Mouse (Mus musculus) CH12.LX (cell line): ENCODE measurements around the gene Mrpl16. TPM values are rescaled to one million over a fixed set of nuclear protein-coding genes. Genes with fewer than 3 reads are reported as not detected.

Source experiments
- DNase-seq: peaks from one replicate; pipeline ENCODE4 v3.0.0-alpha.2; 2013; ENCODE audit errors: extremely low read depth
- H3K27ac ChIP-seq: 2 replicates; pipeline ENCODE4 v1.5.1; 2012; ENCODE audit warnings: low read depth, mild to moderate bottlenecking, control low read depth, moderate library complexity; ENCODE audit not compliant: insufficient read depth
- H3K27me3 ChIP-seq: replicated peaks from 2 replicates; pipeline ENCODE3; 2012; ENCODE audit warnings: inconsistent platforms
- H3K36me3 ChIP-seq, 2 experiments: replicated peaks in 1 of 2; 2 replicates each; pipeline versions ENCODE3 to v1.6.1; 2012; ENCODE audit warnings: inconsistent platforms in 1 of 2, low read length in 1 of 2, mild to moderate bottlenecking in 1 of 2, mixed read lengths in 1 of 2, moderate library complexity in 1 of 2; ENCODE audit not compliant: control insufficient read depth in 1 of 2, insufficient read depth in 1 of 2
- H3K4me1 ChIP-seq, 2 experiments: 2 replicates each; pipeline ENCODE4 v1.6.1; 2012; ENCODE audit warnings: inconsistent platforms in 1 of 2, moderate library complexity in 1 of 2; ENCODE audit not compliant: insufficient read depth in 2 of 2, control insufficient read depth in 1 of 2
- H3K4me2 ChIP-seq: 2 replicates; pipeline ENCODE4 v1.6.1; 2012; ENCODE audit warnings: low read depth, mild to moderate bottlenecking, control low read depth; ENCODE audit not compliant: poor library complexity, insufficient read depth, severe bottlenecking
- H3K4me3 ChIP-seq, 3 experiments: fragments of 150-350 bp in 1 of 3; sonication (generic) in 1 of 3; replicated peaks in 1 of 3; 2 replicates each; pipeline versions ENCODE3 to v1.5.1; 2011 to 2012; ENCODE audit warnings: low read depth in 2 of 3, low read length in 2 of 3, mild to moderate bottlenecking in 2 of 3, moderate library complexity in 2 of 3, control low read depth in 1 of 3, improper control_type of control experiment in 1 of 3, inconsistent platforms in 1 of 3, mixed read lengths in 1 of 3; ENCODE audit not compliant: poor library complexity in 1 of 3
- H3K79me2 ChIP-seq: replicated peaks from 2 replicates; pipeline ENCODE4 v1.6.1; 2012; ENCODE audit warnings: mild to moderate bottlenecking, moderate library complexity; ENCODE audit not compliant: control insufficient read depth, poor library complexity, insufficient read depth, severe bottlenecking; ENCODE audit errors: extremely low read depth
- H3K9ac ChIP-seq: 2 replicates; pipeline ENCODE4 v1.6.1; 2012; ENCODE audit warnings: low read depth, mild to moderate bottlenecking, control low read depth, moderate library complexity; ENCODE audit not compliant: insufficient read depth
- H3K9me3 ChIP-seq: replicated peaks from 2 replicates; pipeline ENCODE3; 2012; ENCODE audit warnings: low read length, inconsistent platforms, mixed read lengths
- CHD1 ChIP-seq: IDR thresholded peaks from 2 replicates; pipeline ENCODE4 v1.6.1; 2012; ENCODE audit warnings: low read depth, low read length, improper control_type of control experiment, inconsistent platforms
- CHD2 ChIP-seq: IDR thresholded peaks from 2 replicates; pipeline ENCODE4 v1.6.1; 2011; ENCODE audit warnings: low read length, improper control_type of control experiment
- CTCF ChIP-seq, 2 experiments: IDR thresholded peaks in 1 of 2; conservative IDR thresholded peaks in 1 of 2; 2 replicates each; pipeline ENCODE4 v1.5.1; 2011 to 2012; ENCODE audit warnings: low read depth in 2 of 2, low read length in 2 of 2, improper control_type of control experiment in 1 of 2, inconsistent platforms in 1 of 2, mild to moderate bottlenecking in 1 of 2, moderate library complexity in 1 of 2
- EP300 ChIP-seq: IDR thresholded peaks from 2 replicates; pipeline ENCODE4 v1.6.1; 2011; ENCODE audit warnings: low read length, improper control_type of control experiment
- HCFC1 ChIP-seq: IDR thresholded peaks from 2 replicates; pipeline ENCODE4 v1.6.1; 2012; ENCODE audit warnings: low read depth, mild to moderate bottlenecking, inconsistent platforms, low read length, improper control_type of control experiment
- MAZ ChIP-seq: IDR thresholded peaks from 2 replicates; pipeline ENCODE4 v1.6.1; 2012; ENCODE audit warnings: low read depth, mild to moderate bottlenecking, inconsistent platforms, low read length, improper control_type of control experiment, moderate library complexity
- MYC ChIP-seq: IDR thresholded peaks from 2 replicates; pipeline ENCODE4 v1.6.1; 2011; ENCODE audit warnings: low read depth, mild to moderate bottlenecking, improper control_type of control experiment, low read length
- POLR2AphosphoS2 ChIP-seq: IDR thresholded peaks from 2 replicates; pipeline ENCODE4 v1.6.1; 2011; ENCODE audit warnings: low read depth, low read length, improper control_type of control experiment
- RAD21 ChIP-seq: IDR thresholded peaks from 2 replicates; pipeline ENCODE4 v1.6.1; 2011; ENCODE audit warnings: low read depth, mild to moderate bottlenecking, low read length, improper control_type of control experiment, moderate library complexity
- SMC3 ChIP-seq: IDR thresholded peaks from 2 replicates; pipeline ENCODE4 v1.6.1; 2011; ENCODE audit warnings: low read depth, low read length, improper control_type of control experiment
- TBP ChIP-seq: conservative IDR thresholded peaks from 2 replicates; pipeline ENCODE4 v1.6.1; 2011; ENCODE audit warnings: low read depth, low read length, improper control_type of control experiment
- UBTF ChIP-seq: IDR thresholded peaks from 2 replicates; pipeline ENCODE4 v1.6.1; 2012; ENCODE audit warnings: low read depth, mild to moderate bottlenecking, inconsistent platforms, low read length, improper control_type of control experiment, moderate library complexity
- USF1 ChIP-seq: IDR thresholded peaks from 2 replicates; pipeline ENCODE4 v1.6.1; 2014; ENCODE audit warnings: low read depth, mild to moderate bottlenecking, inconsistent platforms, low read length, improper control_type of control experiment
- dilution Hi-C: fragments of 300-500 bp; cut with MboI; formaldehyde crosslinking; loops from 2 replicates; pipeline ENCODE4 v1.14.3; 2020; ENCODE audit warnings: low sequenced_read_pairs; ENCODE audit not compliant: extremely low pct_unique_long_range_greater_than_20kb, extremely low pct_ligation_motif_present
- in situ Hi-C: fragments of 300-500 bp; cut with MboI; formaldehyde crosslinking; loops from 3 replicates; pipeline ENCODE4 v1.14.3; 2019; ENCODE audit warnings: low sequenced_read_pairs, low pct_ligation_motif_present, low pct_unique_long_range_greater_than_20kb, mixed read lengths
- polyA plus RNA-seq: library from polyadenylated mRNA; unstranded; fragments of >175 nt; gene quantifications from 2 replicates; pipeline ENCODE4 v1.2.1, GENCODE M21; 2012; ENCODE audit warnings: low read depth; ENCODE audit not compliant: insufficient read length
- total RNA-seq, 2 experiments: library from RNA; depleted of rRNA; stranded (reverse); fragments of 300-350 nt in 1 of 2; fragments of >200 nt in 1 of 2; gene quantifications; 2 replicates each; pipeline ENCODE4 v1.2.3; 2012 to 2014

Mrpl16 gene
- total and polyA plus RNA-seq, 3 experiments, result 61.8 to 77.3 (median 72.8) TPM

- no peaks in the 10 kb centered on the region for H3K36me3 ChIP-seq
- in situ Hi-C loops, result no loop called here
- peak overlapping the region in 2 of 3 experiments; percentile 27 to 48 for H3K4me3 ChIP-seq
- H3K9me3 ChIP-seq, result no peaks in the 10 kb centered on the region
- peak; percentile 40 for DNase-seq
- H3K27me3 ChIP-seq, result peaks cover 51% of the 10 kb centered on the region
- TF ChIP-seq USF1 (no peak), EP300 (no peak), CHD2 (no peak), MYC (no peak), TBP (no peak), CHD1 (0 out of 2 replicates have a peak, but pooled peaks have one; percentile 49), POLR2AphosphoS2 (no peak), SMC3 (peak; percentile 62), UBTF (no peak), RAD21 (peak; percentile 17), CTCF (conservative IDR thresholded peaks at IDR 0.05 in 1 of 2, IDR thresholded peaks at IDR 0.05 in 1 of 2; ENCODE audit: low read depth in 2 of 2, low read length in 2 of 2) (peak; percentile 48 to 72), MAZ (no peak)
- TF ChIP-seq, all 38 proteins: peak for 4
- no peak overlapping the region for H3K27ac ChIP-seq
- H3K4me2 ChIP-seq, result peak overlapping the region; percentile 95
- dilution Hi-C loops, result no loop called here
- no peaks in the 10 kb centered on the region for H3K79me2 ChIP-seq
- H3K4me1 ChIP-seq, result peaks cover 0 to 10% of the 10 kb centered on the region in 2 experiments; a peak in 1 of 4 replicates
- H3K9ac ChIP-seq, result no peak overlapping the region
Measured at GRCm38 (mm10) chr19:11819800-11820199, 49.6 kb downstream of the Mrpl16 start.

- in situ Hi-C loops (no loop called here), dilution Hi-C loops (no loop called here)
- Histone ChIP-seq H3K4me2 (peak overlapping the region; percentile 95; the same call in 1 of the 2 replicates), H3K27ac (no peak overlapping the region), H3K4me1 (peaks cover 0 to 10% of the 10 kb centered on the region in 2 experiments; a peak in 1 of 4 replicates), H3K9ac (no peak overlapping the region), H3K27me3 (peaks cover 47% of the 10 kb centered on the region), H3K79me2 (no peaks in the 10 kb centered on the region), H3K9me3 (no peaks in the 10 kb centered on the region), H3K4me3 (no peak overlapping the region), H3K36me3 (no peaks in the 10 kb centered on the region)
- peak; percentile 11 for DNase-seq
- TF ChIP-seq HCFC1 (no peak), RAD21 (peak; percentile 3), CTCF (conservative IDR thresholded peaks at IDR 0.05 in 1 of 2, IDR thresholded peaks at IDR 0.05 in 1 of 2; ENCODE audit: low read depth in 2 of 2, low read length in 2 of 2) (peak in 1 of 2 experiments; percentile 37; a peak in 2 of 4 replicates)
Measured at GRCm38 (mm10) chr19:11820211-11820610, 50.0 kb downstream of the Mrpl16 start.
